7 mouse cellular contexts compared by ENCODE assay signal in genomic region chr11:101338123-101338760, GRCm38 (mm10). TPM values are rescaled to one million over a fixed set of nuclear protein-coding genes. Genes with fewer than 3 reads are reported as not detected.
A peak's percentile ranks its signal among the peaks of the same experiment; 100 is the strongest.
DNase-seq lines count a peak whose midpoint lies in the region; ATAC-seq lines count a peak whose summit lies in the region.

No protein-coding gene starts in this region.

- ATAC-seq in limb, embryonic 13.5 days (ENCODE audit: low FRiP score, low read depth) = peak; percentile 80
- ATAC-seq in neural tube, embryonic 13.5 days (ENCODE audit: low read depth) = peak; percentile 94

- H3K4me3 ChIP-seq in erythroblast, embryonic 14.5 days (replicated peaks) = peak overlapping the region; percentile 25
- H3K4me3 ChIP-seq in limb, embryonic 13.5 days = peak overlapping the region; percentile 33
- peak overlapping the region; percentile 39 for H3K4me3 ChIP-seq in neural tube, embryonic 13.5 days

- H3K27me3 ChIP-seq in erythroblast, embryonic 14.5 days (ENCODE audit: control insufficient read depth) = no peaks in the 10 kb centered on the region; the same call in 1 of the 2 replicates
- no peaks in the 10 kb centered on the region for H3K27me3 ChIP-seq in limb, embryonic 13.5 days
- no peaks in the 10 kb centered on the region for H3K27me3 ChIP-seq in neural tube, embryonic 13.5 days

- H3K9ac ChIP-seq in limb, embryonic 13.5 days = peak overlapping the region; percentile 0; the same call in 1 of the 2 replicates
- H3K9ac ChIP-seq in neural tube, embryonic 13.5 days = peak overlapping the region; percentile 64

- 0 out of 2 replicates have a peak overlapping the region, but pooled peaks have one; percentile 3 for H3K27ac ChIP-seq in limb, embryonic 13.5 days
- H3K27ac ChIP-seq in neural tube, embryonic 13.5 days (replicated peaks) = peak overlapping the region; percentile 70

- H3K9me3 ChIP-seq in erythroblast, embryonic 14.5 days (ENCODE audit: control insufficient read depth, low read length) = no peaks in the 10 kb centered on the region
- no peaks in the 10 kb centered on the region for H3K9me3 ChIP-seq in limb, embryonic 13.5 days
- no peaks in the 10 kb centered on the region for H3K9me3 ChIP-seq in neural tube, embryonic 13.5 days

- no peaks in the 10 kb centered on the region for H3K36me3 ChIP-seq in erythroblast, embryonic 14.5 days (ENCODE audit: control insufficient read depth)
- no peaks in the 10 kb centered on the region for H3K36me3 ChIP-seq in limb, embryonic 13.5 days
- H3K36me3 ChIP-seq in neural tube, embryonic 13.5 days = no peaks in the 10 kb centered on the region

- peaks cover 21% of the 10 kb centered on the region for H3K4me1 ChIP-seq in erythroblast, embryonic 14.5 days (ENCODE audit: control insufficient read depth)
- peaks cover 15% of the 10 kb centered on the region for H3K4me1 ChIP-seq in limb, embryonic 13.5 days
- peaks cover 24% of the 10 kb centered on the region for H3K4me1 ChIP-seq in neural tube, embryonic 13.5 days (replicated peaks)

- 2% methylated on average over 9 of the region's 9 CpGs for WGBS in limb, embryonic 13.5 days
- WGBS in neural tube, embryonic 13.5 days = 0% methylated on average over 9 of the region's 9 CpGs

- peak; percentile 38 for DNase-seq in kidney, postnatal 14 days
- no peak for DNase-seq in kidney, adult 8-10 months
- peak; percentile 58 for DNase-seq in ZHBTc4 (ENCODE audit: low read depth, low spot score)
- no peak for DNase-seq in T-cell, adult 2 months (ENCODE audit: low spot score)

- H3K4me2 ChIP-seq in limb, embryonic 13.5 days (replicated peaks) = peak overlapping the region; percentile 57
- peak overlapping the region; percentile 63 for H3K4me2 ChIP-seq in neural tube, embryonic 13.5 days

RNA-seq across cellular contexts. Expression of gene Aoc3, which starts 7.8 kb away (rescaled TPM):
- polyA plus RNA-seq in erythroblast, embryonic 14.5 days (2012) = 0.02 and 0.06 TPM in 2 replicates
- 0.20 and 0.31 TPM in 2 replicates for polyA plus RNA-seq in limb, embryonic 13.5 days (2015; fragmentation: Nextera tagmentation; extraction: Ambion mirVana)
- 0.07 TPM in 1 of 2 replicates, not detected in the other for polyA plus RNA-seq in neural tube, embryonic 13.5 days (2015; fragmentation: Nextera tagmentation; extraction: Ambion mirVana)

RNA-seq across cellular contexts. Expression of gene Aoc2, which starts 13.4 kb away (rescaled TPM):
- polyA plus RNA-seq in erythroblast, embryonic 14.5 days (2012) = 1.9 and 2.8 TPM in 2 replicates
- 1.4 TPM in 2 replicates for polyA plus RNA-seq in limb, embryonic 13.5 days (2015; fragmentation: Nextera tagmentation; extraction: Ambion mirVana)
- polyA plus RNA-seq in neural tube, embryonic 13.5 days (2015; fragmentation: Nextera tagmentation; extraction: Ambion mirVana) = 2.0 and 2.1 TPM in 2 replicates

RNA-seq across cellular contexts. Expression of gene Psme3, which starts 22.2 kb away (rescaled TPM):
- polyA plus RNA-seq in erythroblast, embryonic 14.5 days (2012) = 22.5 and 26.2 TPM in 2 replicates
- 136 and 144 TPM in 2 replicates for polyA plus RNA-seq in limb, embryonic 13.5 days (2015; fragmentation: Nextera tagmentation; extraction: Ambion mirVana)
- 126 and 133 TPM in 2 replicates for polyA plus RNA-seq in neural tube, embryonic 13.5 days (2015; fragmentation: Nextera tagmentation; extraction: Ambion mirVana)

RNA-seq across cellular contexts. Expression of gene G6pc, which starts 29.1 kb away (rescaled TPM):
- not detected in 2 replicates for polyA plus RNA-seq in erythroblast, embryonic 14.5 days (2012)
- not detected in 2 replicates for polyA plus RNA-seq in limb, embryonic 13.5 days (2015; fragmentation: Nextera tagmentation; extraction: Ambion mirVana)
- not detected in 2 replicates for polyA plus RNA-seq in neural tube, embryonic 13.5 days (2015; fragmentation: Nextera tagmentation; extraction: Ambion mirVana)

RNA-seq across cellular contexts. Expression of gene Becn1, which starts 36.2 kb away (rescaled TPM):
- 17.9 and 19.6 TPM in 2 replicates for polyA plus RNA-seq in erythroblast, embryonic 14.5 days (2012)
- 124 and 127 TPM in 2 replicates for polyA plus RNA-seq in limb, embryonic 13.5 days (2015; fragmentation: Nextera tagmentation; extraction: Ambion mirVana)
- polyA plus RNA-seq in neural tube, embryonic 13.5 days (2015; fragmentation: Nextera tagmentation; extraction: Ambion mirVana) = 173 and 178 TPM in 2 replicates

Comparison
In these comparisons a context has a peak if more than half of its experiments do, and no peak if none do; other contexts are left out.
1. DNase-seq: peak in kidney, postnatal 14 days (single experiment) and ZHBTc4 (single experiment); none in kidney, adult 8-10 months (0 of 2) and T-cell, adult 2 months (single experiment).
2. Peak in every context shown above with its lines, with median percentiles within 50 percentile points of each other: H3K4me3 ChIP-seq.